Mouse (Mus musculus): ENCODE data around the gene Fbxo40. TPM values are rescaled to one million over a fixed set of nuclear protein-coding genes. Genes with fewer than 3 reads are reported as not detected.

Gene Fbxo40
- polyA plus RNA-seq, 1 experiment from 2014 or later, result not detected

- Histone ChIP-seq H3K27ac (ENCODE audit: low read depth, low read length) (no peak overlapping the region), H3K9me3 (ENCODE audit: control insufficient read depth, low read length) (no peaks in the 10 kb centered on the region), H3K9ac (ENCODE audit: low read length) (no peak overlapping the region), H3K4me3 (ENCODE audit: low read depth, low read length) (no peak overlapping the region), H3K27me3 (ENCODE audit: control insufficient read depth, insufficient read depth, low read length) (no peaks in the 10 kb centered on the region), H3K4me2 (no peak overlapping the region), H3K4me1 (ENCODE audit: control insufficient read depth, insufficient read depth, low read length) (no peaks in the 10 kb centered on the region), H3K36me3 (ENCODE audit: control insufficient read depth, insufficient read depth, low read length) (no peaks in the 10 kb centered on the region)
- DNase-seq (ENCODE audit: low spot score, missing footprints) (no peak), ATAC-seq (ENCODE audit: low FRiP score) (no peak)
- WGBS, result 78% methylated on average over 9 of the region's 9 CpGs
These were observed 9.2 kb upstream of the Fbxo40 start for GRCm38 (mm10) chr16:36999366-36999972.

GRCm38 (mm10) chr16:36997650-36998049 is 7.4 kb upstream of the Fbxo40 start:
- Histone ChIP-seq H3K4me1 (ENCODE audit: control insufficient read depth, insufficient read depth, low read length) (no peaks in the 10 kb centered on the region), H3K9ac (ENCODE audit: low read length) (no peak overlapping the region), H3K27ac (ENCODE audit: low read depth, low read length) (no peak overlapping the region), H3K36me3 (ENCODE audit: control insufficient read depth, insufficient read depth, low read length) (no peaks in the 10 kb centered on the region), H3K4me3 (ENCODE audit: low read depth, low read length) (no peak overlapping the region), H3K27me3 (ENCODE audit: control insufficient read depth, insufficient read depth, low read length) (no peaks in the 10 kb centered on the region), H3K4me2 (no peak overlapping the region), H3K9me3 (ENCODE audit: control insufficient read depth, low read length) (no peaks in the 10 kb centered on the region)
- DNase-seq (ENCODE audit: low spot score, missing footprints) (no peak), ATAC-seq (ENCODE audit: low FRiP score) (no peak)
- 85% methylated on average over 6 of the region's 6 CpGs for WGBS

GRCm38 (mm10) chr16:36989493-36989892 is 774 bp downstream of the Fbxo40 start:
- Histone ChIP-seq H3K36me3 (ENCODE audit: control insufficient read depth, insufficient read depth, low read length) (no peaks in the 10 kb centered on the region), H3K4me3 (ENCODE audit: low read depth, low read length) (no peak overlapping the region), H3K9me3 (ENCODE audit: control insufficient read depth, low read length) (no peaks in the 10 kb centered on the region), H3K27me3 (ENCODE audit: control insufficient read depth, insufficient read depth, low read length) (no peaks in the 10 kb centered on the region), H3K4me1 (ENCODE audit: control insufficient read depth, insufficient read depth, low read length) (no peaks in the 10 kb centered on the region), H3K9ac (ENCODE audit: low read length) (no peak overlapping the region), H3K27ac (ENCODE audit: low read depth, low read length) (no peak overlapping the region), H3K4me2 (no peak overlapping the region)
- DNase-seq (ENCODE audit: low spot score, missing footprints), result no peak
- no peak for ATAC-seq (ENCODE audit: low FRiP score)
- WGBS, result 77% methylated on average over 8 of the region's 8 CpGs

GRCm38 (mm10) chr16:36988066-36988465 is 2.2 kb downstream of the Fbxo40 start:
- no peak overlapping the region for H3K4me2 ChIP-seq
- H3K27me3 ChIP-seq (ENCODE audit: control insufficient read depth, insufficient read depth, low read length), result no peaks in the 10 kb centered on the region
- DNase-seq (ENCODE audit: low spot score, missing footprints) (no peak), ATAC-seq (ENCODE audit: low FRiP score) (no peak)
- H3K27ac ChIP-seq (ENCODE audit: low read depth, low read length), result no peak overlapping the region
- no peak overlapping the region for H3K9ac ChIP-seq (ENCODE audit: low read length)
- H3K4me3 ChIP-seq (ENCODE audit: low read depth, low read length), result no peak overlapping the region
- H3K36me3 ChIP-seq (ENCODE audit: control insufficient read depth, insufficient read depth, low read length), result no peaks in the 10 kb centered on the region
- no peaks in the 10 kb centered on the region for H3K4me1 ChIP-seq (ENCODE audit: control insufficient read depth, insufficient read depth, low read length)
- no peaks in the 10 kb centered on the region for H3K9me3 ChIP-seq (ENCODE audit: control insufficient read depth, low read length)

- DNase-seq (ENCODE audit: low spot score, missing footprints) (no peak), ATAC-seq (ENCODE audit: low FRiP score) (no peak)
- Histone ChIP-seq H3K27me3 (ENCODE audit: control insufficient read depth, insufficient read depth, low read length) (no peaks in the 10 kb centered on the region), H3K4me3 (ENCODE audit: low read depth, low read length) (no peak overlapping the region), H3K4me1 (ENCODE audit: control insufficient read depth, insufficient read depth, low read length) (no peaks in the 10 kb centered on the region), H3K4me2 (no peak overlapping the region), H3K27ac (ENCODE audit: low read depth, low read length) (no peak overlapping the region), H3K9ac (ENCODE audit: low read length) (no peak overlapping the region), H3K9me3 (ENCODE audit: control insufficient read depth, low read length) (no peaks in the 10 kb centered on the region), H3K36me3 (ENCODE audit: control insufficient read depth, insufficient read depth, low read length) (no peaks in the 10 kb centered on the region)
- 77% methylated on average over 2 of the region's 2 CpGs for WGBS
These were observed 2.9 kb downstream of the Fbxo40 start for GRCm38 (mm10) chr16:36987399-36987798.

- DNase-seq (ENCODE audit: low spot score, missing footprints) (no peak), ATAC-seq (ENCODE audit: low FRiP score) (no peak)
- Histone ChIP-seq H3K9ac (ENCODE audit: low read length) (no peak overlapping the region), H3K9me3 (ENCODE audit: control insufficient read depth, low read length) (no peaks in the 10 kb centered on the region), H3K4me1 (ENCODE audit: control insufficient read depth, insufficient read depth, low read length) (no peaks in the 10 kb centered on the region), H3K27me3 (ENCODE audit: control insufficient read depth, insufficient read depth, low read length) (no peaks in the 10 kb centered on the region), H3K36me3 (ENCODE audit: control insufficient read depth, insufficient read depth, low read length) (no peaks in the 10 kb centered on the region), H3K4me3 (ENCODE audit: low read depth, low read length) (no peak overlapping the region), H3K27ac (ENCODE audit: low read depth, low read length) (no peak overlapping the region), H3K4me2 (no peak overlapping the region)
- WGBS, result 72% methylated on average over 5 of the region's 5 CpGs
These were observed 4.6 kb downstream of the Fbxo40 start for GRCm38 (mm10) chr16:36985636-36986042.

DNA sequence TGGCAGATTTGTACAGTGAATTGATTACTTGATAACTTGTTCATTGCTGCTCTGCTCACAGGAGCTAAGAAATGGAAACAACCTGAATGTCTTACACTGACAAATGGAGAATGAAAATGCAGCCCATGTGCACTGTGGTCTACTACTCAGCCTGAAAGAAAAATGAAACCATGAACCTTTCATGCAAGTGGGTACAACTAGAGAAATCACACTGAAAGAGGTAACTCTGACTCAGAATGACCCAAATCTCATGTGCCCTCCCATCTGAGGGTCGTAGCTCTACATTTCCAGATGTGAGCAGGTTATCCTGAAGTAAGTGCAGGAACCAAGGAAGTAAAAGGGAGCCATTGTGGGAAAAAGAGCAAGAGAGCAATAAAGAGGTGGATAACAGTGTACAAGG is 6.5 kb downstream of the Fbxo40 start:
- no peak for ATAC-seq (ENCODE audit: low FRiP score)
- no peaks in the 10 kb centered on the region for H3K27me3 ChIP-seq (ENCODE audit: control insufficient read depth, insufficient read depth, low read length)
- H3K4me2 ChIP-seq, result no peak overlapping the region
- no peak overlapping the region for H3K27ac ChIP-seq (ENCODE audit: low read depth, low read length)
- H3K9me3 ChIP-seq (ENCODE audit: control insufficient read depth, low read length), result no peaks in the 10 kb centered on the region
- 86% methylated on average over 1 of the region's 1 CpGs for WGBS
- H3K4me1 ChIP-seq (ENCODE audit: control insufficient read depth, insufficient read depth, low read length), result no peaks in the 10 kb centered on the region
- no peaks in the 10 kb centered on the region for H3K36me3 ChIP-seq (ENCODE audit: control insufficient read depth, insufficient read depth, low read length)
- H3K9ac ChIP-seq (ENCODE audit: low read length), result no peak overlapping the region
- no peak for DNase-seq (ENCODE audit: low spot score, missing footprints)
- no peak overlapping the region for H3K4me3 ChIP-seq (ENCODE audit: low read depth, low read length)

DNA sequence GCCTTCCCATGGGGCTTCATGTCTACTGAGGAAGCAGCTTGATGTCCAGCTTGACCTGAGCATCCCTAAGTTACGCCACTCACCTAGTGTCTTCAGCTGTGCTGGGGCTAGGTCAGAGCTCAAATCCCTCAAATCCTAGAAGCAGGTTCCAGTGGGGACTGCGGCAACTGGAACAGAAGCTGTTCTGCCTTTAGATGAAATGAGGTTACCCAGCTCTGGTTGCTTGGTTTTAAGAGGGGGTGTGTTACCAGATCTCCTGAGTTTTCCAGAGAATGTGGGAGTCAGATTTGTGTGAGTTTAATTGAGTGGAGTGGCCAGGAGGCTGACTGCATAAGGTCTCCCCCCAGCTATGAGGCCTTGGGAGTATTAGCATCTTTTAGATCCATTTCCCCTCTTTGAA is 11.1 kb downstream of the Fbxo40 start:
- ATAC-seq (ENCODE audit: low FRiP score), result no peak
- no peak for DNase-seq (ENCODE audit: low spot score, missing footprints)
- no peaks in the 10 kb centered on the region for H3K27me3 ChIP-seq (ENCODE audit: control insufficient read depth, insufficient read depth, low read length)
- no peak overlapping the region for H3K9ac ChIP-seq (ENCODE audit: low read length)
- 85% methylated on average over 2 of the region's 2 CpGs for WGBS
- no peaks in the 10 kb centered on the region for H3K4me1 ChIP-seq (ENCODE audit: control insufficient read depth, insufficient read depth, low read length)
- H3K4me3 ChIP-seq (ENCODE audit: low read depth, low read length), result no peak overlapping the region
- H3K4me2 ChIP-seq, result no peak overlapping the region
- no peak overlapping the region for H3K27ac ChIP-seq (ENCODE audit: low read depth, low read length)
- H3K9me3 ChIP-seq (ENCODE audit: control insufficient read depth, low read length), result no peaks in the 10 kb centered on the region
- no peaks in the 10 kb centered on the region for H3K36me3 ChIP-seq (ENCODE audit: control insufficient read depth, insufficient read depth, low read length)

DNA sequence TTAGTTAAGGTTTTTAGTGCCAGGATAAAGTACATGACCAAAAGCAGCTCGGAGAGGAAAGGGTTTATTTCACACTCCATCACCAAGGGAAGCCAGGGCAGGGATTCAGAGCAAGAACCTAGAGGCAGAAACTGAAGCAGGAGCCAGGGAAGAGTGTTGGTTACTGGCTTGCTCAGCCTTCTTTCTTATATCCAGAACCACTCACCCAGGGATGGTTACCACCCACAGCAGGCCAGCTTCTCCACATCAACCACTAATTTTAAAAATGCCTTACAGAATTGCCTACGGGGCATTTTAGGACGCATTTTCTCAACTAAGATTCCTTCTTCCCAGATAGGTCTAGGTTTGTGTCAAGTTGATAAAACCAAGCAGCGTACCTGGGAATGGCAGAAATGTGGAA is 26.9 kb downstream of the Fbxo40 start:
- no peak overlapping the region for H3K9ac ChIP-seq (ENCODE audit: low read length)

More for the DNA sequence above, 26.9 kb downstream of the Fbxo40 start:
- ATAC-seq (ENCODE audit: low FRiP score) (no peak), DNase-seq (ENCODE audit: low spot score, missing footprints) (no peak)
- Histone ChIP-seq H3K4me1 (ENCODE audit: control insufficient read depth, insufficient read depth, low read length) (no peaks in the 10 kb centered on the region), H3K36me3 (ENCODE audit: control insufficient read depth, insufficient read depth, low read length) (no peaks in the 10 kb centered on the region), H3K27ac (ENCODE audit: low read depth, low read length) (no peak overlapping the region), H3K4me3 (ENCODE audit: low read depth, low read length) (no peak overlapping the region), H3K4me2 (no peak overlapping the region), H3K9me3 (ENCODE audit: control insufficient read depth, low read length) (no peaks in the 10 kb centered on the region), H3K27me3 (ENCODE audit: control insufficient read depth, insufficient read depth, low read length) (no peaks in the 10 kb centered on the region)
- WGBS, result 88% methylated on average over 4 of the region's 4 CpGs
